Mouse (Mus musculus) liver, embryonic 16.5 days (tissue): ENCODE measurements at regions not wholly inside any gene's neighbourhood (a gene's known extent, or its start where the extent isn't known, plus 50 kb on each side); places are given as distances from the start of the nearest gene placed in this dataset.

Experiments used
- ATAC-seq: fragments of 200-750 bp; cut with Nextera tagmentation; 2 replicates; pipeline ENCODE4 v1.8.0; 2017; ENCODE audit warnings: low read depth, mild to moderate bottlenecking, moderate number of reproducible peaks, moderate library complexity
- H3K27ac ChIP-seq: fragments of 300-500 bp; sonication (generic); 2 replicates; pipeline ENCODE4 v1.5.1; 2014; ENCODE audit warnings: mild to moderate bottlenecking, low read length
- H3K27me3 ChIP-seq: fragments of 300-500 bp; sonication (generic); 2 replicates; pipeline ENCODE4 v1.6.1; 2014; ENCODE audit warnings: low read depth, low read length, mixed read lengths; ENCODE audit not compliant: control insufficient read depth, insufficient read depth
- H3K36me3 ChIP-seq: fragments of 300-500 bp; sonication (generic); 2 replicates; pipeline ENCODE4 v1.6.1; 2014; ENCODE audit warnings: mild to moderate bottlenecking; ENCODE audit not compliant: control insufficient read depth, insufficient read depth
- H3K4me1 ChIP-seq: fragments of 300-500 bp; sonication (generic); 2 replicates; pipeline ENCODE4 v1.6.1; 2014; ENCODE audit warnings: low read depth, low read length, mixed read lengths; ENCODE audit not compliant: control insufficient read depth
- H3K4me2 ChIP-seq: fragments of 300-500 bp; sonication (generic); 2 replicates; pipeline ENCODE4 v1.6.1; 2014; ENCODE audit warnings: low read depth, low read length, mixed read lengths
- H3K4me3 ChIP-seq: fragments of 300-500 bp; sonication (generic); 2 replicates; pipeline ENCODE4 v1.5.1; 2014; ENCODE audit warnings: low read depth, mild to moderate bottlenecking, low read length
- H3K9ac ChIP-seq: fragments of 300-500 bp; sonication (generic); 2 replicates; pipeline ENCODE4 v1.6.1; 2014; ENCODE audit warnings: low read depth, low read length
- H3K9me3 ChIP-seq: fragments of 300-500 bp; sonication (generic); replicated peaks from 2 replicates; pipeline ENCODE4 v1.6.1; 2016; ENCODE audit warnings: low read length; ENCODE audit not compliant: control insufficient read depth
- WGBS: fragments of 180-500 bp; shearing (Covaris S2); extraction: QIAGEN DNeasy Blood & Tissue Kit; methylation state at CpG from one replicate; pipeline ENCODE4 v1.1.7; 2014; ENCODE audit not compliant: insufficient replicate concordance; 5-methylcytosine and 5-hydroxymethylcytosine counted together

GRCm38 (mm10) chr5:103374162-103374561, 50.8 kb upstream of the Ptpn13 start:
- WGBS: 66% methylated on average over 6 of the region's 6 CpGs
- no peak overlapping the region for H3K9ac ChIP-seq
- no peak for ATAC-seq
- H3K4me3 ChIP-seq: no peak overlapping the region
- no peaks in the 10 kb centered on the region for H3K9me3 ChIP-seq
- H3K36me3 ChIP-seq: no peaks in the 10 kb centered on the region
- no peak overlapping the region for H3K27ac ChIP-seq
- H3K27me3 ChIP-seq: peaks cover 9% of the 10 kb centered on the region
- H3K4me2 ChIP-seq: no peak overlapping the region
- no peaks in the 10 kb centered on the region for H3K4me1 ChIP-seq

GRCm38 (mm10) chr5:103373089-103373488, 51.9 kb upstream of the Ptpn13 start:
- Histone ChIP-seq H3K27me3 (peaks cover 7% of the 10 kb centered on the region), H3K9ac (no peak overlapping the region), H3K9me3 (no peaks in the 10 kb centered on the region), H3K4me2 (no peak overlapping the region), H3K27ac (no peak overlapping the region), H3K36me3 (no peaks in the 10 kb centered on the region), H3K4me3 (no peak overlapping the region), H3K4me1 (no peaks in the 10 kb centered on the region)
- 71% methylated on average over 4 of the region's 4 CpGs for WGBS
- no peak for ATAC-seq

GRCm38 (mm10) chr5:103370456-103370855, 54.5 kb upstream of the Ptpn13 start:
- WGBS: 59% methylated on average over 4 of the region's 4 CpGs
- no peaks in the 10 kb centered on the region for H3K9me3 ChIP-seq
- H3K36me3 ChIP-seq: no peaks in the 10 kb centered on the region
- no peak overlapping the region for H3K27ac ChIP-seq
- H3K4me2 ChIP-seq: no peak overlapping the region
- H3K4me3 ChIP-seq: no peak overlapping the region
- no peak overlapping the region for H3K9ac ChIP-seq
- H3K4me1 ChIP-seq: no peaks in the 10 kb centered on the region
- no peak for ATAC-seq
- H3K27me3 ChIP-seq: no peaks in the 10 kb centered on the region; the same call in 1 of the 2 replicates

GRCm38 (mm10) chr5:103368993-103369392, 56.0 kb upstream of the Ptpn13 start:
- Histone ChIP-seq H3K9ac (no peak overlapping the region), H3K4me1 (no peaks in the 10 kb centered on the region), H3K4me2 (no peak overlapping the region), H3K9me3 (no peaks in the 10 kb centered on the region), H3K36me3 (no peaks in the 10 kb centered on the region), H3K27me3 (no peaks in the 10 kb centered on the region), H3K27ac (no peak overlapping the region), H3K4me3 (no peak overlapping the region)
- ATAC-seq: no peak
- WGBS: 66% methylated on average over 10 of the region's 10 CpGs

GRCm38 (mm10) chr5:103367201-103367671, 57.8 kb upstream of the Ptpn13 start:
- H3K4me3 ChIP-seq: no peak overlapping the region
- no peaks in the 10 kb centered on the region for H3K9me3 ChIP-seq
- H3K27me3 ChIP-seq: no peaks in the 10 kb centered on the region
- no peaks in the 10 kb centered on the region for H3K4me1 ChIP-seq
- ATAC-seq: no peak
- no peak overlapping the region for H3K27ac ChIP-seq
- no peak overlapping the region for H3K9ac ChIP-seq
- no peak overlapping the region for H3K4me2 ChIP-seq
- no peaks in the 10 kb centered on the region for H3K36me3 ChIP-seq
- 59% methylated on average over 12 of the region's 12 CpGs for whole genome bisulfite sequencing

- Histone ChIP-seq H3K4me1 (no peaks in the 10 kb centered on the region), H3K4me3 (no peak overlapping the region), H3K9me3 (no peaks in the 10 kb centered on the region), H3K27me3 (no peaks in the 10 kb centered on the region), H3K4me2 (no peak overlapping the region), H3K36me3 (no peaks in the 10 kb centered on the region), H3K9ac (no peak overlapping the region), H3K27ac (no peak overlapping the region)
- ATAC-seq: no peak
- WGBS: 66% methylated on average over 19 of the region's 19 CpGs
Observed at GRCm38 (mm10) chr5:103365700-103366448, 59.1 kb upstream of the Ptpn13 start.

- no peak for ATAC-seq
- no peaks in the 10 kb centered on the region for H3K4me1 ChIP-seq
Observed at GRCm38 (mm10) chr5:103364791-103365699, 59.9 kb upstream of the Ptpn13 start.

GRCm38 (mm10) chr5:103360775-103361247, 64.2 kb upstream of the Ptpn13 start:
- Histone ChIP-seq H3K4me1 (no peaks in the 10 kb centered on the region), H3K27ac (no peak overlapping the region), H3K4me2 (no peak overlapping the region), H3K9me3 (no peaks in the 10 kb centered on the region), H3K27me3 (no peaks in the 10 kb centered on the region), H3K4me3 (no peak overlapping the region), H3K36me3 (no peaks in the 10 kb centered on the region), H3K9ac (no peak overlapping the region)
- WGBS: 56% methylated on average over 13 of the region's 13 CpGs
- no peak for ATAC-seq

More at GRCm38 (mm10) chr5:103364791-103365699, 59.9 kb upstream of the Ptpn13 start:
- Histone ChIP-seq H3K4me3 (no peak overlapping the region), H3K9me3 (no peaks in the 10 kb centered on the region), H3K36me3 (no peaks in the 10 kb centered on the region), H3K27ac (no peak overlapping the region), H3K4me2 (no peak overlapping the region), H3K27me3 (no peaks in the 10 kb centered on the region), H3K9ac (no peak overlapping the region)
- WGBS: 69% methylated on average over 21 of the region's 21 CpGs

GRCm38 (mm10) chr5:103360360-103360759, 64.6 kb upstream of the Ptpn13 start:
- Histone ChIP-seq H3K36me3 (no peaks in the 10 kb centered on the region), H3K27me3 (no peaks in the 10 kb centered on the region), H3K4me1 (no peaks in the 10 kb centered on the region), H3K9me3 (no peaks in the 10 kb centered on the region), H3K4me3 (no peak overlapping the region), H3K4me2 (no peak overlapping the region), H3K9ac (no peak overlapping the region), H3K27ac (no peak overlapping the region)
- no peak for ATAC-seq
- WGBS: 63% methylated on average over 10 of the region's 10 CpGs
